Mouse (Mus musculus) midbrain, postnatal 0 days (tissue): ENCODE results near the gene Mtg1. TPM values are rescaled to one million over a fixed set of nuclear protein-coding genes. Genes with fewer than 3 reads are reported as not detected.

Experiments used
- ATAC-seq: fragments of 200-750 bp; cut with Nextera tagmentation; 2 replicates; pipeline ENCODE4 v1.8.0; 2017; ENCODE audit warnings: moderate number of reproducible peaks, mild to moderate bottlenecking, moderate TSS enrichment, moderate library complexity; ENCODE audit not compliant: low FRiP score
- DNase-seq: peaks from one replicate; pipeline ENCODE4 v3.0.0-alpha.2; 2015; ENCODE audit warnings: low spot score
- H3K27ac ChIP-seq: fragments of 300-500 bp; sonication (generic); 2 replicates; pipeline ENCODE4 v1.5.1; 2014; ENCODE audit warnings: low read depth, mild to moderate bottlenecking, low read length, mixed read lengths
- H3K27me3 ChIP-seq: fragments of 300-500 bp; sonication (generic); 2 replicates; pipeline ENCODE4 v1.6.1; 2014; ENCODE audit warnings: low read length, control low read depth, mixed read lengths; ENCODE audit not compliant: insufficient read depth
- H3K36me3 ChIP-seq: fragments of 300-500 bp; sonication (generic); 2 replicates; pipeline ENCODE4 v1.6.1; 2014; ENCODE audit warnings: low read length, control low read depth, mixed read lengths; ENCODE audit not compliant: insufficient read depth
- H3K4me1 ChIP-seq: fragments of 300-500 bp; sonication (generic); 2 replicates; pipeline ENCODE4 v1.6.1; 2014; ENCODE audit warnings: mild to moderate bottlenecking, control low read depth, antibody characterized with exemption, low read length, mixed read lengths; ENCODE audit not compliant: insufficient read depth
- H3K4me2 ChIP-seq: fragments of 300-500 bp; sonication (generic); 2 replicates; pipeline ENCODE4 v1.6.1; 2014; ENCODE audit warnings: low read depth, mild to moderate bottlenecking, low read length, mixed read lengths; ENCODE audit not compliant: poor library complexity, severe bottlenecking
- H3K4me3 ChIP-seq: fragments of 300-500 bp; sonication (generic); 2 replicates; pipeline ENCODE4 v1.5.1; 2014; ENCODE audit warnings: low read depth, mild to moderate bottlenecking, low read length, moderate library complexity
- H3K9ac ChIP-seq: fragments of 300-500 bp; sonication (generic); replicated peaks from 2 replicates; pipeline ENCODE4 v1.6.1; 2014; ENCODE audit warnings: mild to moderate bottlenecking, low read length, moderate library complexity, mixed read lengths; ENCODE audit not compliant: poor library complexity, severe bottlenecking
- H3K9me3 ChIP-seq: fragments of 300-500 bp; sonication (generic); 2 replicates; pipeline ENCODE4 v1.6.1; 2016; ENCODE audit warnings: low read length, control low read depth
- CTCF ChIP-seq: IDR thresholded peaks from 2 replicates; pipeline ENCODE4 v1.5.1; 2016; ENCODE audit warnings: antibody characterized with exemption, mild to moderate bottlenecking
- WGBS: fragments of 180-500 bp; shearing (Covaris S2); extraction: QIAGEN DNeasy Blood & Tissue Kit; methylation state at CpG from one replicate; pipeline ENCODE4 v1.1.7; 2014; 5-methylcytosine and 5-hydroxymethylcytosine counted together
- polyA plus RNA-seq: library from polyadenylated mRNA; unstranded; fragments of >200 nt; fragmentation: Nextera tagmentation; extraction: Ambion mirVana; gene quantifications from 2 replicates; pipeline ENCODE4 v1.2.1, GENCODE M21; 2015
- total RNA-seq: library from RNA; depleted of rRNA; stranded (reverse); fragments of >200 nt; gene quantifications from 2 replicates; pipeline ENCODE4 v1.2.3, GENCODE M21; 2014

The Mtg1 gene
- total and polyA plus RNA-seq, 2 experiments from 2014 or later = 9.9 to 31.3 TPM

GRCm38 (mm10) chr7:140172936-140173335, 35.6 kb downstream of the Mtg1 start, which contains the start of gene Olfr523:
Olfr523 (plus strand) TSS chr7:140173217.
- ATAC-seq (no peak), DNase-seq (peak; percentile 12)
- Histone ChIP-seq H3K4me1 (no peaks in the 10 kb centered on the region), H3K4me2 (no peak within 1 kb of the TSS), H3K36me3 (no peaks in the 10 kb centered on the region), H3K9me3 (no peaks in the 10 kb centered on the region), H3K9ac (no peak within 1 kb of the TSS), H3K27ac (no peak within 1 kb of the TSS), H3K27me3 (no peaks in the 10 kb centered on the region), H3K4me3 (no peak within 1 kb of the TSS)
- WGBS = 43% methylated on average over 1 of the region's 1 CpGs
- no peak for TF ChIP-seq CTCF

- H3K9me3 ChIP-seq = no peaks in the 10 kb centered on the region
- H3K27me3 ChIP-seq = no peaks in the 10 kb centered on the region
- 81% methylated on average over 2 of the region's 2 CpGs for WGBS
- no peak for ATAC-seq
- DNase-seq = no peak
- TF ChIP-seq CTCF = no peak
- no peaks in the 10 kb centered on the region for H3K4me1 ChIP-seq
- H3K4me3 ChIP-seq = no peak overlapping the region
- H3K36me3 ChIP-seq = no peaks in the 10 kb centered on the region
- no peak overlapping the region for H3K9ac ChIP-seq
- no peak overlapping the region for H3K27ac ChIP-seq
- no peak overlapping the region for H3K4me2 ChIP-seq
These were observed 41.8 kb downstream of the Mtg1 start for GRCm38 (mm10) chr7:140179176-140179575.

- no peak for ATAC-seq
- no peak for TF ChIP-seq CTCF
- WGBS = 80% methylated on average over 2 of the region's 2 CpGs
These were observed 43.3 kb downstream of the Mtg1 start for GRCm38 (mm10) chr7:140180692-140181091.

GRCm38 (mm10) chr7:140184206-140184605, 46.8 kb downstream of the Mtg1 start:
- no peak for TF ChIP-seq CTCF
- Histone ChIP-seq H3K9me3 (no peaks in the 10 kb centered on the region), H3K4me1 (no peaks in the 10 kb centered on the region), H3K9ac (no peak overlapping the region), H3K27me3 (no peaks in the 10 kb centered on the region), H3K27ac (no peak overlapping the region), H3K36me3 (no peaks in the 10 kb centered on the region), H3K4me2 (no peak overlapping the region), H3K4me3 (no peak overlapping the region)
- WGBS = 91% methylated on average over 4 of the region's 4 CpGs
- DNase-seq = no peak
- no peak for ATAC-seq

More at GRCm38 (mm10) chr7:140180692-140181091, 43.3 kb downstream of the Mtg1 start:
- Histone ChIP-seq H3K4me2 (no peak overlapping the region), H3K9me3 (no peaks in the 10 kb centered on the region), H3K27ac (no peak overlapping the region), H3K36me3 (no peaks in the 10 kb centered on the region), H3K4me1 (no peaks in the 10 kb centered on the region), H3K9ac (no peak overlapping the region), H3K27me3 (no peaks in the 10 kb centered on the region), H3K4me3 (no peak overlapping the region)
- DNase-seq = no peak

- no peak for ATAC-seq
- H3K9me3 ChIP-seq = no peaks in the 10 kb centered on the region
- peak; percentile 64 for TF ChIP-seq CTCF
- no peaks in the 10 kb centered on the region for H3K27me3 ChIP-seq
- peak; percentile 26 for DNase-seq
- no peaks in the 10 kb centered on the region for H3K4me1 ChIP-seq
- 59% methylated on average over 18 of the region's 18 CpGs for WGBS
- H3K36me3 ChIP-seq = no peaks in the 10 kb centered on the region
- no peak overlapping the region for H3K27ac ChIP-seq
- no peak overlapping the region for H3K9ac ChIP-seq
- no peak overlapping the region for H3K4me3 ChIP-seq
- H3K4me2 ChIP-seq = no peak overlapping the region
These were observed 49.6 kb downstream of the Mtg1 start for GRCm38 (mm10) chr7:140186646-140187620.

- DNase-seq (no peak), ATAC-seq (no peak)
- H3K27me3 ChIP-seq = no peaks in the 10 kb centered on the region
- no peaks in the 10 kb centered on the region for H3K4me1 ChIP-seq
- H3K27ac ChIP-seq = no peak overlapping the region
- H3K4me3 ChIP-seq = no peak overlapping the region
- 78% methylated on average over 7 of the region's 7 CpGs for WGBS
- H3K36me3 ChIP-seq = no peaks in the 10 kb centered on the region
- no peak overlapping the region for H3K9ac ChIP-seq
- TF ChIP-seq CTCF = no peak
- no peak overlapping the region for H3K4me2 ChIP-seq
- H3K9me3 ChIP-seq = no peaks in the 10 kb centered on the region
These were observed 50.5 kb downstream of the Mtg1 start for GRCm38 (mm10) chr7:140187721-140188390.
